Mouse (Mus musculus): ENCODE results near the gene Olfml3.
A peak's percentile ranks its signal among the peaks of the same experiment; 100 is the strongest.

Gene Olfml3

GRCm38 (mm10) chr3:103737778-103738571 is at the start of gene Olfml3:
Gene Olfml3, minus strand, starts transcription at chr3:103738001.
- DNase-seq = peak; percentile 92

DNA sequence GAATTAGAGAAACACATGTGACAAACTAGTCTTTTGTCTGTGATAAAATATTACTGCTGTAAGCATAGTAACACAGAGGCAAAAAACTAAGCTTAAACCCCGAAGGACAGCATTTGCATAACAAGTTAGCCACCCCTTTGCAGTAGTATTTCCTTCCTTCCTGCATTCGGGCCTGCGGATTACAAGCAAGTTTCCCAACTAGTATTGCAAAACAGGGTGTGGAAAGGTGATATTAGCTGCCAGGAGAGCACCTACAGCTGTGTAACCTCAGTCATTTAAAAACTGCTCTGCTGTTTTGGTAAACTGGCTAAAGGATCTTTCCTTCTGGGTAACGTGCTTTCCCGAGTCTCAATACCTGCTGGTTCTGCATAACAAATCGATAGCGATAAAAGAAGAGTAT is 49.4 kb upstream of the Olfml3 start:
- DNase-seq = no peak

DNA sequence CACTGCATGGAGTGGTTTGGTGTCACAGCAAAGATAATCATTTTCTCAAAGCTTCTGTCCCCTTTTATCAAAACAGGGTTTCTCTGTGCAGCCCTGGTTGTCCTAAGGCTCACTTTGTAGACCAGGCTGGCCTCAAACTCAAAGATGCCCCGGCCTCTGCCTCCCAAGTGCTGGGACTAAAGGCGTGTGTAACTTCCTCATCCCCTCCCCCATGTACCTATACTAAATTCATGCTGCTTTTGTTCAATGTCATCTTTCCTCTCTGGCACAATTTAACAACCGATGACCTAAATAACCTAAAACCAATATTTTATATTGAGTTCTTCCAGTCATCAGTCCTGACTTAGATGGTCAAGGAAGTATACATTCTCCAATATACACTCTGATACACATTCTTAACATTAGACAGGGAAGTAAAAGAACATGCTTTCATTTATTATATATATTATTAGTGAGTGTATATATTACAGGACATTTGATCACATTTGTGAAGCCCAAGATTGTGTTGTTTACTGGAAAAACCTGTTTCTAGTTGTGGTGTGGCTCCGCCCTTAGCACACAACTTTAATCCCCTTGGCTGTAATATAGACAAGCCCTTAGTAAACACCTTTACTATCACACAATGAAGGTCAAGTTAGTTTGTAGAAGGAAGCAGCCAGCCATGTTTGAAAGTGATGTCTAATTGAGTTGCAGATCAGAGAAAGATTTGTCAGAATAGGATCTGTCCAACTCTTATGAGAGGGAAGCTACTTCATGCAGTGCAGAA is 45.2 kb upstream of the Olfml3 start:
- no peak for DNase-seq

DNA sequence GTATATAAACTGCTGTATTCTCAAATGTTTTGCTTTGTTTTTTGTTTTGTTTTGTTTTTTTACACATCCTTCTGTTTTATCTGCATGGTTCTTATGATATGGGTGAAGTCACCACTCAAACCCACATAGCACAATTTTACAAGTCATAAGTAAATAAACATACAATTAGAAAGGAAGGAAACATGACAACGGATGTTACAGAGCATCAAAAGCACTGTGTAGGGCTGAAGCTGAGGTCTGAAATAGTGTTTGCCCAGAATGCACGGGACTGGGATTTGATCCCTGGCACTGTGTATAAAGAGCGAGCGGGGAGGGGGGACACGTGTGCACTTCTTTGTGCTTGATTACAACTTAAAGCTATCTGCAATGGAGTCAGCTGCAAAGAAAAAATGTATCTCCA is 43.0 kb upstream of the Olfml3 start:
- DNase-seq = no peak

DNA sequence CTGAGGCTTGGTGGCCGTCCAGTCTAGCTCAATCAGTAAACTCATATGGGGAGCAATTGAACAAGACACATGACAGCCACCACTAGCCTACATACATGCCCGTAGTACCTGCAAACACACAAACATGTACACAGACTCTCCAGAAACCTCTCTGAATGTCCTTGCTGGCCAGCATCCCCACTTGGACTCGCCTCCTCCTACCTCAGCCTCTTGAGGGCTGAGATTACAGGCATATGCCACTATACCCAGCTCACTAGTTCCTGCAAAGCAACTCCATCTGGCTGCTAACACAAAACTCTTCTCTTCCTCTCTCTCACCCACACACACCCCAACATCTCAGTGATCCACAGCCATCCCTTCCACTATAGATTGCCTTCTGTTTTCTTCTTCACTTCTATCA is 42.5 kb upstream of the Olfml3 start:
- DNase-seq = no peak

GRCm38 (mm10) chr3:103779183-103779582 is 41.4 kb upstream of the Olfml3 start:
- no peak for DNase-seq

DNA sequence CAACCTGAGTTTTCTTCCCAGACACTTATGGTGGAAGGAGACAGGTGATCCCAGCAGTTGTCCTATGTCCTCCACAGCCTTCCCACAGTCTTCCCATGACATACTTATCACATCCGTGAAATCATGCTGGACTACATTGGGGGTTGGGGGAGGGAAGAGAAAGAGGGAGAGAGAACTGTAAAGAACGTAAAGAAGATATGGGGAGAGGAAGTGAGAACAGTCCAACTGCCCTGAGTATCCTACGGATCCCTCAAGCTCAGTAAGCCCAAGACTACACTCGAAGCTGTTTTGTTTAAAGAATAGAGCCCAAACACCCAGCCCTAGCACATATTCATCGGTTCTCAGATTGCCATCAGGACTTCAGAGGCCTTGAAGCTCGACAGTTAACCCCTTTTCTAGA is 40.9 kb upstream of the Olfml3 start:
- no peak for DNase-seq

GRCm38 (mm10) chr3:103777940-103778339 is 40.1 kb upstream of the Olfml3 start:
- DNase-seq = peak; percentile 74

GRCm38 (mm10) chr3:103774009-103774408 is 36.2 kb upstream of the Olfml3 start:
- peak; percentile 73 for DNase-seq

GRCm38 (mm10) chr3:103773508-103773907 is 35.7 kb upstream of the Olfml3 start:
- DNase-seq = peak; percentile 53

- no peak for DNase-seq
These were observed 35.0 kb upstream of the Olfml3 start for GRCm38 (mm10) chr3:103772846-103773245.

GRCm38 (mm10) chr3:103771531-103772130 is 33.8 kb upstream of the Olfml3 start:
- no peak for DNase-seq

GRCm38 (mm10) chr3:103766789-103767188 is 29.0 kb upstream of the Olfml3 start:
- DNase-seq = no peak

GRCm38 (mm10) chr3:103759261-103759970 is 21.6 kb upstream of the Olfml3 start:
- DNase-seq = no peak

DNA sequence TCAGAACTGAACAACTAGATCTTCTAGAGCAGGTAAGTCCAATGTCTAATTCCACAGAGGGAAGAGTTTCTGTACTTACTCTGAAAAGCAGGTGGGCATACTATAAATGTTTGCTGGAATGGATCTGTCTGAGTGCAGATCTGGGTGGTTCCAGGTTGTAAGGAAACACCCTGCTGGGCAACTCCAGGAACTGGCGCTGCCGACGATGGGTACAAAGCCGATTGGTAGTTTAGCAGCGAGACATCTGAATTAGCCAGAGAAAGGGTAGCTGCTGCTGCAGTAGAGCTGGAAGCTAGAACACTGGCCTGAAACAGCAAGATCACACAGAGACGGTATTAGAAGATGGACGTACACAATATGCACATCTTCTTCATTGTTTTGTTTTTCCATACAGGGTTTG is 20.7 kb upstream of the Olfml3 start:
- DNase-seq = no peak

DNA sequence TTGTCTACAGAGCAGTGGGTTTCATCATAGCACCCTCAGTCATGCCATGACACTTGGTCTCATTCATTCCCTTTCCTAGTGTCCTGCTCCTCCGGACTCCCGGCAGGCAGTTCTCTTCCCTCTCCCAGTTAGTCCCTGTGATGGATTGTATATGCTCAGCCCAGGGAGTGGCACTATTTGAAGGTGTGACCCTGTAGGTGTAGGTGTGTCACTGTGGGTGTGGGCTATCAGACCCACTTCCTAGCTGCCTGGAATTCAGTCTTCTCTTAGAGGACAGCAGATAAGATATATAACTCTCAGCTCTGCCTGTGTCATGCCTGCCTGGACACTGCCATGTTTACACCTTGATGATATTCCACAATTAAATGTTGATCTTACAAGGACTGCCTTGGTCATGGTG is 19.1 kb upstream of the Olfml3 start:
- DNase-seq = no peak

- DNase-seq = no peak
These were observed 17.6 kb upstream of the Olfml3 start for GRCm38 (mm10) chr3:103755351-103755750.

GRCm38 (mm10) chr3:103751558-103751957 is 13.8 kb upstream of the Olfml3 start:
- no peak for DNase-seq

DNA sequence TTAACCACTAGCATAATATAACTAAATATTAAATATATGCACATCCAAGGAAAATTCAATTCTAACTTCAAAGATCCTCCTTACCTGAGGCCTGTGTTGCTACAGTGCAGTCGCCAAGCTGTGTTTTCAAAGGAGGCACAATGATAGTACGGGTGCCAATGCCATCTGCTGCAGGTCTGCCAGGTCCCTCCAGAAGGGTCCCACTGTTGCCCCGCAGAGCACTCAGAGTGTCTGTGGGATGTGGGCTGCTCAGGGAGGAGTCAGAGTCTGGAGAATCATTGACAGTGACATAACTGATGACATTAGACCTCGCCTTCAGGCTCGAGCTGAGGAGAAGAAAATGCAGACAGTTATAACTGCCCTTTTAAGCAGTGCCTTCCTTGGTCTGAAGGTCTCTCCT is 8.9 kb upstream of the Olfml3 start:
- no peak for DNase-seq

- no peak for DNase-seq
These were observed 7.4 kb upstream of the Olfml3 start for GRCm38 (mm10) chr3:103745001-103745770.

GRCm38 (mm10) chr3:103743208-103743607 is 5.4 kb upstream of the Olfml3 start:
- no peak for DNase-seq

DNA sequence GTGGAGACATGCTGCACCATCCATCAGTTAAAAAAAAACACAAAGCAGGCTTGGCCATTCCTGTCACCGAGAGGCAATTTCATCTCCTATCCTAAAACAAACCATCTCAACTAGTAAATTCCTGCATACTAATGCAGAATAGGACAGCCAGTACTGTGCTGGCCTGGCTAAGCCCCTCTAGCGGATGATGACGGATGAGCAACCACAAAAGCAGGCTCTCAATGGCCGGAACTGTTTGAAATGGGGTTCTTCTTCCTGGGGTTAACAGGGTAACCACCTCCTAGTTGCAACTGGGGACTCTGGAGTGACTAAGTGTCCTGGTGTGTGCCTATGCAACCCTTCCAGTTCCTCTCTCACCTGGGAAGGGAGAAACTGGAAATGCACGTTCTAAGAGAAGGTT is 2.5 kb upstream of the Olfml3 start:
- DNase-seq = peak; percentile 25

Measured in thymus, postnatal 25 days (tissue).